Mouse (Mus musculus) spleen, adult 18-20 months (tissue): ENCODE results near the gene Kcnq2.

Experiments
- DNase-seq, 2 experiments: peaks; one replicate each; pipeline ENCODE4 v3.0.0; 2022; ENCODE audit warnings: mixed read lengths in 2 of 2

The Kcnq2 gene

GRCm38 (mm10) chr2:181146976-181147545 lies 12.0 kb upstream of the Kcnq2 start:
- no peak for DNase-seq

DNA sequence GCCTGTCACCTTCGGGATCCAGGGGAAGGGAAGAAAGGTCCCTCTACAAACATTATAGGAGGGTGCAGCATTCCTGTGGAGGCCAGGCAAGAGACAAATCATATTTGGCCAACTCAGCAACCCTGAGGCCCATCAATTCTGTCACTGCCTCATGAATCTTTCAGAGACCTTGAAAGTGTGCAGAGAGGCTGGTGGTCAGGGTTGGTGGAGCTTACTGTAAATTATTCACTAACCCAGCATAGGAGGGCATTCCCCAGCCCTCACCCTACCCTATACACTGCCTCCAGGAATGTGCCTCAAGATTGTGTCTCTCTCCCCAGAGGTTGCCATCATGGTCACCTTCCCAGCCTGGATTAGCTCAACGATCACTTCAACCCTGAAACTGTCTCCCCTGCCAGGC lies 9.6 kb upstream of the Kcnq2 start:
- no peak for DNase-seq

DNA sequence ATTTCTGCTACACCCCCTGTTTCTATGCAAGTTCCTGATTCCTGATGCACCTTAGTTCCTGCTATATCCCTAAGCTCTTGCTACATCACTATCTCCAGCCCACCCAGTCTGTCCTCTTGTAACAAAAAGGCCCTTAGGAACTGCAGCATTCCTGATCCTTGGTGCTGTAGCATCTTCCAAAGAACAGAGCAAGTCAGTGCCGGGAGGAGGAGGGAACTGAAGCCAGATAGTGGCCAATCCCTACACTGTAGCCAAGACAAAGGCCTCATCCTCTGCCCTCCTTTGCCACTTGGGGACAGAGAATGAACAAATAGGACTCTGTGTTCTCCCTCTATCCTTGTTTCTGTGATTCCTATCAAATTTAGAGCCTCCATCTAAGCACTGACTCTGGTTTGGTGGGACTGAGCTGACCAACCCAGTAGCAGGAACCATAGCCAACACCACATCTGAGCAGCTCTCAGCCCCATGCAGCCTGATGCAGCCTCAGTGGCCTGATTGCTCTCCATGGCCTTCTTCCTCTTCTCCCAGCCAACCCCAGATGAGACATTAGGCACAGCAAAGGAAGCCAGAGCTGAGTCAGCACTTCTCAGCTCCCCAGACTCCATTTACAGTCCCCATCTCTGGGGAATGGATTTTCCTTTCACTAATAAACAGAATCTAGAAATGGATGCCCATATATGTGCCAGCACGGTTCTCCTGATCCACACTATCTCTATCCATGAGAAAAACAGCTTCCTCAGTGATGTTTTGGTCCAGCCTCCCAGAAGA lies 8.6 kb upstream of the Kcnq2 start:
- no peak for DNase-seq

DNA sequence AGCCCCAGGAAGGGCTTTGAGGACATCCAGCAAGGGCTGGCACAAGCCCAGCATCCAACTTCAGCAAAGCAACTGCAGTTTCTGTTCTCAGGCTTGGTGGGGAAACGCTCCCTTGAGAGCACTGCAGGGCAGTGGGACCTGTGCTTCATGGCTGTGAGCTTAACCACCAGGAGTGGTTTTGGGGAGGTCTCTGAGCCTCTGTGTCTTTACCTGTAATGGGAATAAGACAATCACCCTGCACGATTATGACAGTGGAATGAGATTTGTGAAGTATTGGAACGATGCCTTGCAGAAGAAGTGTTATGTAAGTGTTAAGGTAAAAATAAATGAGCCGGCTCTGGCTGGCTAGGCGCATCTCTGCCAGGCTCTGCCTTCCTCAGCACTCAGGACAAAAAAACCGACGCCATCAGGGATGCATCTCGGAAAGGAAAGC lies 7.6 kb upstream of the Kcnq2 start:
- no peak for DNase-seq

DNA sequence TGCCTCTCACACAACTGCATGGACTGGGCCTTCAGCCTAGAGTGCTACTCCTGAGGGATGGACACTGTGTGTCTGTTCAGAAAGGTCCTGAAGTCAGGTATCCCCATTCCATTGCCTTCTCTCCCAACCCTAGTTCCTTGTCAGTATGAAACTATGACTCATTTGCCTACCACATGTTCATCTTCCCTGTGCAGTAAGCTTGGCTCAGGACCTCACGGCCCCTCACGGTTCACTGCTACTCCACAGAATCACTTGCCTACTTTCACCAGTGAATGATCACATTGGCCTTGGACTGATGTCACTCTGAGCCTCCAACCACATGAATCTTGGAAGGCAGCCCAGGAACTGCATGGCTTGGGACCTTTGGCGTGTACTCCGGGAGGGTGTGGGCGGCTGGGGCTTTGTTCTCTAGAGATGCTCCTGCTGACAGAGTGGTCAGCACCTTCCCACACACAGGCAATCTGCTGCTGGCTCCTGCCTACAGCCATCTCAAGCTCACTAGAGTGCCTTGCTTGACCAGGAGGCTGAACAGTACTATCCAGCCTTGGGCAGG lies 4.6 kb upstream of the Kcnq2 start:
- no peak for DNase-seq

- no peak for DNase-seq
Measured at GRCm38 (mm10) chr2:181136934-181137333, 1.8 kb upstream of the Kcnq2 start.

- DNase-seq, result no peak
Measured at GRCm38 (mm10) chr2:181135446-181135818, 332 bp upstream of the Kcnq2 start.

- no peak for DNase-seq
Measured at GRCm38 (mm10) chr2:181133837-181134590, 1.1 kb downstream of the Kcnq2 start.

DNA sequence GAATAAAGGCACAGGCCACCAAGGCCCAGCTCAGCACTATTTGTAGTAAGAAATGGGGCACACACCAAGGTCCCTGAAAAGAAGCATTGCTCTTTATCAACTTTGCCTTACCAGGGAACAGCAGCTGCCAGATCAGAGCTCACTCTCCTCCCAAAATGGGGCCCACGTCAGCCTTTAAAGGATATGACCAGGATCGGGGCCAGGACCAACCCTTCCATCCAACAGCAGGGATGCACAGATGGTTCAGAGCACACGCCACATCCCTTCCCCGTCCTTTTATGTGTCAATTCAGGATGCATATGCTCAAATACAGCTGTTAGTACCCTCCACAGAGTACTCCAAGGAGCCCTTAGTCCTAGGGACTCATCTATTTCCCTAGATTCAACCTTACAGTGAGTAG lies 4.9 kb downstream of the Kcnq2 start:
- DNase-seq, result no peak

GRCm38 (mm10) chr2:181128963-181129362 lies 6.1 kb downstream of the Kcnq2 start:
- DNase-seq, result no peak

DNA sequence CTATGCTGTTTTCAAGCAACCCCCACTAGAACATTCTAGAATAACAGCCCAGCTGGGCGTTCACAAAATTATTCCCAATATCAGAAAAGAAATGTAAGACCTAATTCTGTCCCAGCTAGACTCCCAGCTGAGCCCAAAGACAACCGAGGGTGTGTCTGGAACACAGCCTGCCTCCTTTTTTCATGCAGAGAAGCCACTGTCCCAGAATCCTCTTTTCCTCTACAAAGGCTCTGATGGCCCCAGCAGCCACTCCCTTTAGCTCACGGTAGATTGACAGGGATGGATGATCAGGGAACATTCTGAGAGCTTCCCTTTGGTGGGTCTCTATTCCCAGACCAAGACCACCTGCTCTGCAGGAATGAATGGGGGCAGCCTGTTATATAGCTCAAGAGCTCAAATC lies 7.3 kb downstream of the Kcnq2 start:
- DNase-seq, result no peak

- no peak for DNase-seq
Measured at GRCm38 (mm10) chr2:181125726-181126455, 9.2 kb downstream of the Kcnq2 start.

- no peak for DNase-seq
Measured at GRCm38 (mm10) chr2:181122642-181123041, 12.5 kb downstream of the Kcnq2 start.

DNA sequence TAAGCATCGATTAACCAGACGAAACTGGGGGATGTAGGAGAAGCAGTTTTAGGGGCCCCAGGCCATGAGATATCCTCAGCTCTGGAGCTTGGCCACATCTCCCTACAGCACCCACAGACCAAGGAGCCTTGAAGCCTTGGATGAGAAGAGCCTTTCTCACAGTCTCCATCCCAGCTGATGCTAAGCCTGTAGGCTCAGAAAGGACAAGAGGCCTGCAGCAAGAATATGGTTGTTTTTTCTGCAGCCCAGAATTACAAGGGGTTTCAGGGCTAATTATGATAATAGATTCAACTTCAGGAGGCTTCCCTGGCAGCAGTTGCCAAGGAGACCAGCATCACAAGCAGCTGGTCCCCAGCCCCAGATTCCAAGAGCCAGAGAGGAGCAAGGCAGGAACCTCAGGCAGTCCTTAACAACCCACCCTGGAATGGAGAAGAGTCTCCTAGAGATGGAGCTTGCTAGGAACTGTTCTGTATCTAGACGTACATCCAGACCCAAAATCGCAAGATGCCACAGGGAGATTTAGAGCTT lies 14.1 kb downstream of the Kcnq2 start:
- no peak for DNase-seq

- no peak for DNase-seq
Measured at GRCm38 (mm10) chr2:181119952-181120351, 15.1 kb downstream of the Kcnq2 start.

DNA sequence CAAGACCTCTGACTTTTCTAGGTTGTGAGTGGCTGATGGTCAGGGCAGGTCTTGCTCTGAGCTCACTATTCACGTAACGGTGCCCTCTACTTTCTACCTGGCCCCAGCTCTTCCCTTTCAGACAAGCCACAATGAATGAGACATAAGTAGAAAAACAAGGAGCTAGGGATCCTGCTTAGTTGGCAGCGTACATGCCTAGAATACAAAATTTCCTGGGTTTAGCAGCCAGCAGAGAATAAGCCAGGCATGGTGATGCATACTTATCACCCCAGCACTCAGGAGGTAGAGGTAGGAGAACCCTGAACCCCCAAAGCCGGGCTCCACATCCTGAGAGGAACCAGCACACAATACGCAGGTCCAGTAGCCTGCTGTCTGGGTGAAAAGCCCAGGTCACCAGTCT lies 18.7 kb downstream of the Kcnq2 start:
- DNase-seq, result no peak

DNA sequence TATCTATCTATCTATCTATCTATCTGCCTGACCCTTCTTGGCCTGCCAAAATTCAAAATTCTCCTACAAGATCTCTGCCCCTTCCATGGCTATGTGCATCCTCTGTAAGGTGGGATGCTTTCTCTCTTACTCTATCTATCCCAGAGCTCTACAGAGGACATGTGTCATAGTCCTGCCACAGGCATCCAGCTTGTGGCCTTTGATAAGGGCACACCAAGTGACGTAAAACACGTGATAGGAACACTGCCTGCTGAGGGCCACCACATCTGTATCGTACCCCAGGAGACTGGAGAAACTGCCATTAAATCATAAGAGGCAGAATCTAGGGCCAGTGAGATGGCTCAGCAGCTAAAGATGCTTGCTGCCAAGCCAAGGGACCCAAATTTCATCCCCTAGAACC lies 19.7 kb downstream of the Kcnq2 start:
- no peak for DNase-seq

DNA sequence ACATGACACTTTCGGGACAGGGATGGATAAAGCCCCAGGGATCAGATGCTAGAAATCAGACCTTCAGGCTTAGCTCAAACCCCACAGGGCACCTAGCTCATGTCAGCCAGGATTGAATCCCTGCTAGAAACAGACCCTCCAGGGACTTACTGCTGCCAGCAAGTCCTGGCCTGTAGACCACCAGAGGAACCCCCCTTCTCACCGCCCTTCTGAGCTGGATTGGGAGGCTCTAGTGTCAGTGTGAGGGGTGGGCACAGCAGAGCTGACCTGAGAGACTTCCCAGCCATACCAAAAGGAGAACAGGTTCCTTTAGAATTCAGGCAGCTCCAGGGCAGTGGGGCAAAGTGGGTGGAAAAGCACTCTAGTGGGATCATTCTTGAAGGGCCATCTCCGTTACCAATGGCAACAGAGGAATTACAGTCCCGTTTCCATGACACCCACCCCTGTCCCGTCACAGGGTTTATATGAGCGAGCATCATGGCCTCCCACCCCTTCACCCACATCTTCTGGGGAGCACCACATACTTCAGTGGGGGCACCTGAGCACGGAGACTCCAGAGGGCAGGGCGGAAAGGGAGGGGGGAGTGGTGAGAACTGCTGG lies 21.2 kb downstream of the Kcnq2 start:
- DNase-seq, result no peak

- DNase-seq, result no peak
Measured at GRCm38 (mm10) chr2:181111665-181112064, 23.4 kb downstream of the Kcnq2 start.

DNA sequence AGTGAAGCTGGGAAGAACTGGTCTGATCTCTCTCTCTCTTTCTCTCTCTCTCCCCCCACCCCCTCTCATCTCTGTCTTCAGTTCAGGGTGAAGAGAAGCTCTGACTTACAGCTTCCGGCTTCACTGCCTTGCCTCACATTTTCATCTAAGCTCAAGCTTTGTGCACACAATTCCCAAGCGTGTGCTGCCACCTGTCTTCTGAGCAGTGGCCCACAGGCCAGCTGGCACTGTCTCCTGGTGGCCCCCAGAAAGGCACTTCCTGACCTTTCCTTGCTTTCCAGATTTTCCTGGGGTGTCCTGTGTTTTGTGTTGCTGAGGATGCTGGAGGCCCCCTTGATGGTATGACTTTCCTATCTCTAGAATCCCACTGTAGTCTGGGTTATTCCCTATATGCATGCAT lies 31.0 kb downstream of the Kcnq2 start:
- DNase-seq, result no peak

- no peak for DNase-seq
Measured at GRCm38 (mm10) chr2:181102161-181102560, 32.9 kb downstream of the Kcnq2 start.

DNA sequence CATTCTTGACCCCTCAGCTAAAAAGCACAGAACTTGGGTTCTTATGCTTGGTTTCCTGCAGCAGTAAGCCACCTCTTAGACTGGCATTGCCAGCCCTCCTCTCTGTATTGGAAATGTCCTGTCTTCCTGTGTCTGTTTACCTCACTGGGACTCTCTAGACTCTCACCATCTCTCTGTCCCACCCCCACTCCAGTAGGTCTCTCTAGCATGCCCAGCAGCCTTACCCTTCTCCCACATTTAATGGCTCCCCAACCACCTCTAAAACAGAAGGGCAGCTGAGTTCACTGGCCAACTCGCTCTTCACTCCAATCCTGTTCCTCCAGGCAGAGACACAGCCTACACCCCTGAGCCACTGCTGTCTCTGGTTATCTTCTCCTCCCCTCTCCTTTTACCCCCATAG lies 33.5 kb downstream of the Kcnq2 start:
- no peak for DNase-seq
